Mouse (Mus musculus) testis, adult 2 months (tissue): ENCODE measurements around the gene Abhd11.

Experiments
- CTCF ChIP-seq: fragments of 200-500 bp; IDR thresholded peaks from 2 replicates; pipeline ENCODE4 v1.5.1; 2012; ENCODE audit warnings: low read depth, mild to moderate bottlenecking, inconsistent platforms, low read length, moderate library complexity; ENCODE audit not compliant: control insufficient read depth, insufficient read depth, insufficient replicate concordance
- POLR2A ChIP-seq: fragments of 200-500 bp; IDR thresholded peaks from 2 replicates; pipeline ENCODE4 v1.6.1; 2012; ENCODE audit warnings: low read depth, mild to moderate bottlenecking, inconsistent platforms, low read length, moderate library complexity; ENCODE audit not compliant: control insufficient read depth

DNA sequence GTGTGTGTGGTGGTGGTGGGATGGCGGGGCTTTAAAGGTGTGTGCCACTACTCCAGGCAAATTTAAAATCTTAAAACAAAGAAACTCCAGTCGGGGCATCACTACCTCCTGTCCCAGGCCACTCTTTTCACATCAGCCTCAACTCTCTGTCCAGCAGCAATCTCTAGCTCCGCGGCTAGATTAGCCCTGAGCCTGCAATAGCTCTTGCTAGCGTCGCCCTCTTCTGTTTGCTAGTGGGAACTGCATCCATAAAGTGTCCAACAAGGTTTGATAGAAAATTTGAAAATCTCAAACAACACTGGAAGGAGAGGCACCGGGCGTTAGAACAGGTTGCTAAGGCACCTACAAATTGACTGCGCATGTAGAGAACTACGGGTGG is 43.5 kb upstream of the Abhd11 start:
- TF ChIP-seq POLR2A (no peak), CTCF (peak; percentile 44; the same call in 1 of the 2 replicates)
